Mouse (Mus musculus): ENCODE measurements around the gene Triml1. TPM values are rescaled to one million over a fixed set of nuclear protein-coding genes. Genes with fewer than 3 reads are reported as not detected.

The Triml1 gene
- not detected in 2 replicates for polyA plus RNA-seq (2015; fragmentation: Nextera tagmentation; extraction: Ambion mirVana)

- H3K36me3 ChIP-seq (ENCODE audit: poor library complexity, severe bottlenecking), result no peaks in the 10 kb centered on the region
- no peak within 1 kb of the TSS for H3K4me3 ChIP-seq
- H3K27me3 ChIP-seq, result no peaks in the 10 kb centered on the region
- no peaks in the 10 kb centered on the region for H3K4me1 ChIP-seq
- H3K9ac ChIP-seq, result no peak within 1 kb of the TSS
- WGBS, result 81% methylated on average over 2 of the region's 2 CpGs
- no peak within 1 kb of the TSS for H3K27ac ChIP-seq
- no peaks in the 10 kb centered on the region for H3K9me3 ChIP-seq (replicated peaks)
- no peak within 1 kb of the TSS for H3K4me2 ChIP-seq
- ATAC-seq, result no peak
Observed at GRCm38 (mm10) chr8:43141386-43141785, at the start of gene Triml1. Gene Triml1 (minus strand): TSS chr8:43141486.

DNA sequence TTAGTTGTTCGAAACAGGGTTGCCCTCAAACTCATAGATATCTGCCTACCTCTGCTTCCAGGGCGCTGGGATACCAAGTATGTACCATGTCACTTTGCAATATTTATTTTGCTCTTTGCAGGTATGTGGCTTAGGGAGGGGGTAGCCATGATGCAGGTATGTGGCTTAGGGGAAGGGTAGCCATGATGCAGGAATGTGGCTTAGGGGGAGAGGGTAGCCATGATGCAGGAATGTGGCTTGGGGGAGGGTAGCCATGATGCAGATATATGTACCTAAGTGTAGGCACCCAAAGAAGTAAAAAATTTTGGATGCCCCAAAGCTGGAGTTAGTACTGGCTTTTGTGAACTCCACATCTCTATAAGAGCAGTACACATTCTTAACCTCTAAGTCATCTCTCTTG, 41.0 kb upstream of the Triml1 start:
- no peaks in the 10 kb centered on the region for H3K9me3 ChIP-seq (replicated peaks)
- ATAC-seq, result no peak
- H3K4me3 ChIP-seq, result no peak overlapping the region

DNA sequence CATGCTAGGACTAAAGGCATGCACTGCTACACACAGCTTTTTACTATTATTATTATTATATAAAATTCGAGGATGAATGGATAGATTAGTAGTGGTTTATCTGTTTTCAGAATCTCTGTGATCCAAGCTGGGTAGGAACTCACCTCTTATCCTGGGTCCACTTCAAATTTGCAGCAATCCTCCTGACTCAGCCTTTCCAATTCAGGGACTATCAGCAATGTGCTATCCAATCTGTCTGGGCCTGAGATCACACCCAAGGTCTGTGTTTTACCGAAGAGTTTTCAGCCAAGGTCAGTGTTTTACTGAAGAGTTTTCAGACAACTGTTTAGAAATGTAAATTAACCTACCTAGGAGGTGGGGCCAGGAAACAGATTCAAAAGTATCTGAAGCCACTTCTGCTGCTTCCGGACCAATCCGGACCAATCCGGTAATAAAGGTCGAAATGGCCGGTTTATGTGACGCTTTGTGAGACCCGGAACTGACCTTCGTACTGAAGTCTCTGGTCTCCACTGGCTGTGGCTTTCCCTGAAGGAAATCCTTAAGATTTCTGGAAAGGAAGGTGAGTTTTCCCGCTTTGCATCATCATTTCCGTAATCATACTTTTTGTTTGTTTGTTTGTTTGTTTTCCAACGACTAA, 38.9 kb upstream of the Triml1 start, which contains the start of gene Triml2:
Gene Triml2 (plus strand): TSS at position 488 of the 637 bp plus-strand sequence.
- Histone ChIP-seq H3K9ac (no peak within 1 kb of the TSS), H3K9me3 (replicated peaks) (no peaks in the 10 kb centered on the region), H3K4me1 (no peaks in the 10 kb centered on the region), H3K4me2 (no peak within 1 kb of the TSS), H3K27ac (no peak within 1 kb of the TSS), H3K4me3 (no peak within 1 kb of the TSS), H3K27me3 (no peaks in the 10 kb centered on the region), H3K36me3 (ENCODE audit: poor library complexity, severe bottlenecking) (no peaks in the 10 kb centered on the region)
- WGBS, result 94% methylated on average over 13 of the region's 13 CpGs
- ATAC-seq, result no peak

More for the DNA sequence above, 41.0 kb upstream of the Triml1 start:
- WGBS, result 86% methylated on average over 2 of the region's 2 CpGs
- Histone ChIP-seq H3K36me3 (ENCODE audit: poor library complexity, severe bottlenecking) (no peaks in the 10 kb centered on the region), H3K27ac (no peak overlapping the region), H3K4me2 (no peak overlapping the region), H3K9ac (no peak overlapping the region), H3K27me3 (no peaks in the 10 kb centered on the region), H3K4me1 (no peaks in the 10 kb centered on the region)

GRCm38 (mm10) chr8:43179189-43179588, 37.9 kb upstream of the Triml1 start:
- no peaks in the 10 kb centered on the region for H3K9me3 ChIP-seq (replicated peaks)
- no peak overlapping the region for H3K9ac ChIP-seq
- no peak overlapping the region for H3K27ac ChIP-seq
- H3K4me3 ChIP-seq, result no peak overlapping the region
- H3K4me1 ChIP-seq, result no peaks in the 10 kb centered on the region
- no peaks in the 10 kb centered on the region for H3K27me3 ChIP-seq
- H3K36me3 ChIP-seq (ENCODE audit: poor library complexity, severe bottlenecking), result no peaks in the 10 kb centered on the region
- WGBS, result 53% methylated on average over 4 of the region's 4 CpGs
- no peak for ATAC-seq
- no peak overlapping the region for H3K4me2 ChIP-seq

- Histone ChIP-seq H3K4me1 (no peaks in the 10 kb centered on the region), H3K9ac (no peak overlapping the region), H3K4me2 (no peak overlapping the region), H3K36me3 (ENCODE audit: poor library complexity, severe bottlenecking) (no peaks in the 10 kb centered on the region), H3K27ac (no peak overlapping the region), H3K27me3 (no peaks in the 10 kb centered on the region), H3K9me3 (replicated peaks) (no peaks in the 10 kb centered on the region), H3K4me3 (no peak overlapping the region)
- no peak for ATAC-seq
- 50% methylated on average over 3 of the region's 3 CpGs for WGBS
Observed at GRCm38 (mm10) chr8:43178263-43178662, 37.0 kb upstream of the Triml1 start.

- Histone ChIP-seq H3K4me1 (no peaks in the 10 kb centered on the region), H3K4me2 (no peak overlapping the region), H3K36me3 (ENCODE audit: poor library complexity, severe bottlenecking) (no peaks in the 10 kb centered on the region), H3K4me3 (no peak overlapping the region), H3K9me3 (replicated peaks) (no peaks in the 10 kb centered on the region), H3K27ac (no peak overlapping the region), H3K9ac (no peak overlapping the region), H3K27me3 (no peaks in the 10 kb centered on the region)
- ATAC-seq, result no peak
- WGBS, result 90% methylated on average over 6 of the region's 6 CpGs
Observed at GRCm38 (mm10) chr8:43176766-43177486, 35.6 kb upstream of the Triml1 start.

DNA sequence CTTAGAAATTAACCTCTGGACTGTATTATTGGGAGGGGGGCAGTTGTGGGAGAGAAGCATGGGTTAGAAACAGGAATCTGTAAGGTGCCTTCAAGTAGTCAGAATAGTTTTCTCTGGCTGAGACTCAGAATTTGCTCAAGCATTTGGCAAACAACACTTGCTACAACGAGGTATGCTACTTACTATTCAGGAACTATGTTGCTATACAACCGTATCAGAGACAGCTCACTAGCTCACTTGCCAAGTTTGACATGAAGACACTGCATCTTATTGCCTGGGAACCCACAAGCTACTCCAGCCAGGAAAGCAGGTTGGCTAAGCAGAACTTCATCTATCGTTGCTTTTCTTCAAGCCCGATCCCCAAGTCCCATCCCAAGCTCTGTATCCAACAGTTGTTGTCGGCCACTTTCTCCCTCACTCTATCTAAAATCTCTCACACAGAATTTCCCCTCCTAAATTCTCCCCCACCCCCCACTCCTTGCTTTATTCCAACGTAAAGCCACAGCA, 28.0 kb upstream of the Triml1 start:
- ATAC-seq, result no peak
- no peak overlapping the region for H3K4me3 ChIP-seq
- 90% methylated on average over 6 of the region's 6 CpGs for WGBS
- no peak overlapping the region for H3K9ac ChIP-seq
- no peaks in the 10 kb centered on the region for H3K36me3 ChIP-seq (ENCODE audit: poor library complexity, severe bottlenecking)
- H3K27me3 ChIP-seq, result no peaks in the 10 kb centered on the region
- H3K4me1 ChIP-seq, result no peaks in the 10 kb centered on the region
- H3K9me3 ChIP-seq (replicated peaks), result no peaks in the 10 kb centered on the region
- no peak overlapping the region for H3K27ac ChIP-seq
- no peak overlapping the region for H3K4me2 ChIP-seq

GRCm38 (mm10) chr8:43168083-43168482, 26.8 kb upstream of the Triml1 start:
- H3K9ac ChIP-seq, result no peak overlapping the region
- WGBS, result 95% methylated on average over 4 of the region's 4 CpGs
- no peak for ATAC-seq
- no peaks in the 10 kb centered on the region for H3K9me3 ChIP-seq (replicated peaks)
- no peak overlapping the region for H3K4me2 ChIP-seq
- H3K4me1 ChIP-seq, result no peaks in the 10 kb centered on the region
- H3K27ac ChIP-seq, result no peak overlapping the region
- H3K4me3 ChIP-seq, result no peak overlapping the region
- H3K27me3 ChIP-seq, result no peaks in the 10 kb centered on the region
- no peaks in the 10 kb centered on the region for H3K36me3 ChIP-seq (ENCODE audit: poor library complexity, severe bottlenecking)

DNA sequence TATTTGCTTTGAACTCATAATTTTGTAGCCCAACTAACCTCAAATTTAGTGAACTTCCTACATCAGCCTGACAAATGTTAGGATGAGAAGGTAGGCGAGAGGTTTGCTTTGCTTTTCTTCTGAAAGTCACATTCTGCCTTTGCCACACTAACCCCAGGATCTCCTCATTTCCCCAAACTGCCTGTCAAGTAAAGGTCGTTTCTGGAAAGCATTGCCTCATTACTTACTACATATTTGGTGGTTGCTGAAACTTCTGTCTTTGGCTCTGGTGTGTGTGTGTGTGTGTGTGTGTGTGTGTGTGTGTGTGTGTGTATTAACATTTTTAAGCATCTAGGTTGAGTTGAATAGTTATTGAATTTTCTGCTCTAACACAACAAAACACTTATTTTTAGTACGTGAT, 23.2 kb upstream of the Triml1 start:
- no peaks in the 10 kb centered on the region for H3K4me1 ChIP-seq
- no peak overlapping the region for H3K9ac ChIP-seq
- no peak overlapping the region for H3K4me3 ChIP-seq
- H3K27ac ChIP-seq, result no peak overlapping the region
- H3K4me2 ChIP-seq, result no peak overlapping the region
- whole genome bisulfite sequencing, result 84% methylated on average over 3 of the region's 3 CpGs
- no peaks in the 10 kb centered on the region for H3K9me3 ChIP-seq (replicated peaks)
- no peaks in the 10 kb centered on the region for H3K27me3 ChIP-seq
- no peaks in the 10 kb centered on the region for H3K36me3 ChIP-seq (ENCODE audit: poor library complexity, severe bottlenecking)
- ATAC-seq, result no peak

GRCm38 (mm10) chr8:43163255-43163654, 22.0 kb upstream of the Triml1 start:
- 87% methylated on average over 11 of the region's 11 CpGs for WGBS
- Histone ChIP-seq H3K4me3 (no peak overlapping the region), H3K27me3 (no peaks in the 10 kb centered on the region), H3K36me3 (ENCODE audit: poor library complexity, severe bottlenecking) (no peaks in the 10 kb centered on the region), H3K4me1 (no peaks in the 10 kb centered on the region), H3K9ac (no peak overlapping the region), H3K27ac (no peak overlapping the region), H3K9me3 (replicated peaks) (no peaks in the 10 kb centered on the region), H3K4me2 (no peak overlapping the region)
- ATAC-seq, result no peak

DNA sequence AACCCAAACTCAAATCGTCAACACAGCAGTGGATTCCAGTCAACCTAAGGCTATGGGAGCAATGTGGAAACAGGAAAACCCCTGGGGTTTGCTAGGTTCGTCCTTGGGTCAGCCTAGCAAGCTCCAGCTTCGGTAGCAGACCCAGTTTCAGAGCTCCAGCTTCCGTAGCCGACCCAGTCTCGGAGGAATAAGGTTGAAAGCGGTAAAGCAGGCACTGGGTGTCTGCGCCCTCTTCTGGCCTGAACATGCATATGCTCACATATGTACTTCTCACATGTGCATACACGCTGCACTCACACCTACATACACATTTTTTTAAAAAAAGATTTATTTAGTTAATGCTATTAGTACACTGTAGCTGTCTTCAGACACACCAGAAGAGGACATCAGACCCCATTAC, 8.0 kb upstream of the Triml1 start:
- Histone ChIP-seq H3K4me2 (no peak overlapping the region), H3K4me1 (no peaks in the 10 kb centered on the region), H3K36me3 (ENCODE audit: poor library complexity, severe bottlenecking) (no peaks in the 10 kb centered on the region), H3K27me3 (no peaks in the 10 kb centered on the region), H3K9me3 (replicated peaks) (no peaks in the 10 kb centered on the region), H3K27ac (no peak overlapping the region), H3K9ac (no peak overlapping the region), H3K4me3 (no peak overlapping the region)
- no peak for ATAC-seq
- WGBS, result 94% methylated on average over 9 of the region's 9 CpGs

GRCm38 (mm10) chr8:43111205-43111827, 30.0 kb downstream of the Triml1 start:
- Histone ChIP-seq H3K4me3 (no peak overlapping the region), H3K4me2 (no peak overlapping the region), H3K9me3 (replicated peaks) (no peaks in the 10 kb centered on the region), H3K27ac (no peak overlapping the region), H3K36me3 (ENCODE audit: poor library complexity, severe bottlenecking) (no peaks in the 10 kb centered on the region), H3K4me1 (no peaks in the 10 kb centered on the region), H3K9ac (no peak overlapping the region), H3K27me3 (no peaks in the 10 kb centered on the region)
- peak; percentile 66 for ATAC-seq
- WGBS, result 62% methylated on average over 4 of the region's 4 CpGs

All from forebrain, embryonic 13.5 days (tissue).